Mouse (Mus musculus): ENCODE results near the gene Calml4. TPM values are rescaled to one million over a fixed set of nuclear protein-coding genes. Genes with fewer than 3 reads are reported as not detected.

The Calml4 gene
- total and polyA plus RNA-seq, 3 experiments = 0.11 to 0.15 TPM; not detected in 1

DNA sequence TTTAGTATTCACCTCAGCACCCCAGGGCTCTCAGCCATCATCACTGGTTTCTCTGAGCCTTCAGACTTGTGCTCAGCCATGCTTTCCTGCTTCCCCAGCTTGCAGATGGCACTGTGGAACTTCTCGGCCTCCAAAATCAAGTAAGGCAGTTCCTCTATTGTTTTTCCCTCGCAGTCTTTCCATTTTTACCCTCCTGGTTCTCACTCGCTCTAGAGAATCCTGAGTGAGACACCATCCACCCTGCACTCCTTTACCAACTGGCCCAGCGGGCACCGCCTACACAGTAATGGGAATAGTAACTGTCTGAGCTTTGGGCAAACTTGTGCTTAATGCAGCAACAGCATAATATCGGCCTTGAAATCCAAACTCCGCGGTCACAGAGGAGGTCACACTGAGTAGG lies 47.2 kb downstream of the Calml4 start:
- ATAC-seq (ENCODE audit: extremely low read depth, insufficient number of reproducible peaks, low FRiP score, poor library complexity, severe bottlenecking) (no peak), DNase-seq (ENCODE audit: low spot score) (no peak)
- TF ChIP-seq GATA2 (IDR thresholded peaks at IDR 0.05; ENCODE audit: borderline replicate concordance, low read depth, low read length) = no peak
- TF ChIP-seq POLR2AphosphoS5 (IDR thresholded peaks at IDR 0.05; ENCODE audit: insufficient replicate concordance, low read depth, low read length) = no peak
- Histone ChIP-seq H3K9me3 (replicated peaks) (no peaks in the 10 kb centered on the region), H3K36me3 (replicated peaks) (peaks cover 65% of the 10 kb centered on the region), H3K4me3 (ENCODE audit: low read depth, low read length) (no peak overlapping the region), H3K27me3 (ENCODE audit: insufficient read depth, low read length) (no peaks in the 10 kb centered on the region), H3K4me1 (ENCODE audit: insufficient read depth, low read depth, low read length) (no peaks in the 10 kb centered on the region; the same call in 1 of the 2 replicates)

- H3K27me3 ChIP-seq (ENCODE audit: insufficient read depth, low read length) = no peaks in the 10 kb centered on the region
- no peaks in the 10 kb centered on the region for H3K4me1 ChIP-seq (ENCODE audit: insufficient read depth, low read depth, low read length)
- H3K4me3 ChIP-seq (ENCODE audit: low read depth, low read length) = no peak overlapping the region
- no peak for DNase-seq (ENCODE audit: low spot score)
- peaks cover 74% of the 10 kb centered on the region for H3K36me3 ChIP-seq (replicated peaks)
- no peak for ATAC-seq (ENCODE audit: extremely low read depth, insufficient number of reproducible peaks, low FRiP score, poor library complexity, severe bottlenecking)
- no peak for TF ChIP-seq CTCF (IDR thresholded peaks at IDR 0.05; ENCODE audit: low read depth, low read length)
- no peak for TF ChIP-seq GATA2 (IDR thresholded peaks at IDR 0.05; ENCODE audit: borderline replicate concordance, low read depth, low read length)
- TF ChIP-seq POLR2AphosphoS5 (IDR thresholded peaks at IDR 0.05; ENCODE audit: insufficient replicate concordance, low read depth, low read length) = no peak
- no peaks in the 10 kb centered on the region; the same call in 1 of the 2 replicates for H3K9me3 ChIP-seq (replicated peaks)
Measured at GRCm38 (mm10) chr9:62913390-62914069, 55.6 kb downstream of the Calml4 start.

- Histone ChIP-seq H3K4me1 (ENCODE audit: insufficient read depth, low read depth, low read length) (no peaks in the 10 kb centered on the region), H3K36me3 (replicated peaks) (peaks cover 68% of the 10 kb centered on the region), H3K27me3 (ENCODE audit: insufficient read depth, low read length) (no peaks in the 10 kb centered on the region), H3K9me3 (replicated peaks) (no peaks in the 10 kb centered on the region; the same call in 1 of the 2 replicates), H3K4me3 (ENCODE audit: low read depth, low read length) (no peak overlapping the region)
- no peak for TF ChIP-seq POLR2AphosphoS5 (IDR thresholded peaks at IDR 0.05; ENCODE audit: insufficient replicate concordance, low read depth, low read length)
- no peak for TF ChIP-seq GATA1 (IDR thresholded peaks at IDR 0.05; ENCODE audit: borderline replicate concordance, low read length)
- TF ChIP-seq GATA2 (IDR thresholded peaks at IDR 0.05; ENCODE audit: borderline replicate concordance, low read depth, low read length) = no peak
- no peak for TF ChIP-seq CTCF (IDR thresholded peaks at IDR 0.05; ENCODE audit: low read depth, low read length)
- TF ChIP-seq TAL1 (conservative IDR thresholded peaks at IDR 0.05; ENCODE audit: low read depth, low read length) = no peak
- DNase-seq (ENCODE audit: low spot score) = no peak
- no peak for ATAC-seq (ENCODE audit: extremely low read depth, insufficient number of reproducible peaks, low FRiP score, poor library complexity, severe bottlenecking)
Measured at GRCm38 (mm10) chr9:62917059-62917458, 59.2 kb downstream of the Calml4 start.

DNA sequence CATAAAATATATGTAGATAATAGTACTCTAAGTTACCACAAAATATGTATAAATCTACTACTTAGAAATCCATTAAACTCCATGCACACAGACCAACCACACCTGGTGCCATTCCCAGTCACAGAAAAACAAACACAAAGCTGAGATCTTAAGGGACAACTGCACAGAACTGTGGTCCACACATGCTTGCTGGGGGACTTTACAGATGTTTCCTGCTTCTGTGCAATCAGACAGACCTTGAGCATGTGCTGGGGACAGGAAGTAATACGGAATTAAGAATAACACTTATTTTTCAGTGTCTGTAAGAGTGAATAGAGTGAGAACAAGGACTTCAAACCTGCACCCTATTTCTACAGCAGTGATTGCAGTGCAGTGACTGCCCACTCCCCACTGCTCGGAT lies 63.0 kb downstream of the Calml4 start:
- DNase-seq (ENCODE audit: low spot score) (no peak), ATAC-seq (ENCODE audit: extremely low read depth, insufficient number of reproducible peaks, low FRiP score, poor library complexity, severe bottlenecking) (no peak)
- H3K4me3 ChIP-seq (ENCODE audit: low read depth, low read length) = no peak overlapping the region
- peaks cover 57% of the 10 kb centered on the region for H3K36me3 ChIP-seq (replicated peaks)
- peaks cover 5% of the 10 kb centered on the region for H3K4me1 ChIP-seq (ENCODE audit: insufficient read depth, low read depth, low read length)
- no peak for TF ChIP-seq POLR2AphosphoS5 (IDR thresholded peaks at IDR 0.05; ENCODE audit: insufficient replicate concordance, low read depth, low read length)
- no peak for TF ChIP-seq GATA1 (IDR thresholded peaks at IDR 0.05; ENCODE audit: borderline replicate concordance, low read length)
- no peak for TF ChIP-seq CTCF (IDR thresholded peaks at IDR 0.05; ENCODE audit: low read depth, low read length)
- no peak for TF ChIP-seq GATA2 (IDR thresholded peaks at IDR 0.05; ENCODE audit: borderline replicate concordance, low read depth, low read length)
- TF ChIP-seq TAL1 (conservative IDR thresholded peaks at IDR 0.05; ENCODE audit: low read depth, low read length) = no peak
- no peaks in the 10 kb centered on the region; the same call in 1 of the 2 replicates for H3K9me3 ChIP-seq (replicated peaks)
- H3K27me3 ChIP-seq (ENCODE audit: insufficient read depth, low read length) = no peaks in the 10 kb centered on the region

DNA sequence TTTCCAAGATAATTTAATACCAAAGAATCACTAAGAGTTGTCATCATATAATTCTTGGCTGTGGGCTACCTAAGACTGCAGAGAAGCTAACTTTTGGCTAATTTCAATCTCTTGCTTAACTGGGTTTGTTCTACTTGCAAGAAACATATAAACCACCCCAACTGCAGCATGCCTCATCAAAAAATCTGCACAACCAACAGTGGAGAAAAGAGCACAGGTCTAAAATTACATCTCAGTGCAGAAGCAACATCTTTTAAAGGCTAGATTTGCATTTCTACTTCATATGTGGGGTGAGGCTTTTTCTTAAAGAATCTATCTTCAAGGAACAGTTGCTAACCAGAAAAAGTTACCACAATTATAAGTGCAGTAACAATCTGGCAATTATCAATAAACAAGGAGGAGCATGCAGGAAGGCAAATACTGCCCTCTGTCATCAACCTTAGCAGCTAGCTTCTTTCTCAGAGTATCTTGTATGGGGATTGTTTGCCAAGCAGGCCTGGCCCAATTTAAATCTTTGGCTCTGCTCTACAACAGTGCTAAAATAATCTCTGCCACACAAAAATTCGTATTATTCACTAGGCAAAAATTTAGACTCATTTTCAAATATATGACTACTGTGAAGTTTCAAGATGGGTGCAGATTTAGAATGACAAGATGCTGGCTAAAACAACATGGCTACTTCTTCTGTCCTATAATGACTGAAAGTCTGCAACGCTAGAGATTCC lies 67.2 kb downstream of the Calml4 start:
- peaks cover 58% of the 10 kb centered on the region for H3K36me3 ChIP-seq (replicated peaks)
- no peak for ATAC-seq (ENCODE audit: extremely low read depth, insufficient number of reproducible peaks, low FRiP score, poor library complexity, severe bottlenecking)
- DNase-seq (ENCODE audit: low spot score) = no peak

More for the DNA sequence above, 67.2 kb downstream of the Calml4 start:
- no peaks in the 10 kb centered on the region for H3K27me3 ChIP-seq (ENCODE audit: insufficient read depth, low read length)
- TF ChIP-seq TAL1 (conservative IDR thresholded peaks at IDR 0.05; ENCODE audit: low read depth, low read length) (no peak), GATA1 (IDR thresholded peaks at IDR 0.05; ENCODE audit: borderline replicate concordance, low read length) (no peak), CTCF (IDR thresholded peaks at IDR 0.05; ENCODE audit: low read depth, low read length) (no peak), GATA2 (IDR thresholded peaks at IDR 0.05; ENCODE audit: borderline replicate concordance, low read depth, low read length) (no peak), POLR2AphosphoS5 (IDR thresholded peaks at IDR 0.05; ENCODE audit: insufficient replicate concordance, low read depth, low read length) (no peak)
- H3K9me3 ChIP-seq (replicated peaks) = no peaks in the 10 kb centered on the region
- peaks cover 7% of the 10 kb centered on the region for H3K4me1 ChIP-seq (ENCODE audit: insufficient read depth, low read depth, low read length)
- no peak overlapping the region for H3K4me3 ChIP-seq (ENCODE audit: low read depth, low read length)

Other genes starting within 250 kb of the Calml4 start
- not detected in 2 replicates for gene Itga11, start 180.3 kb upstream of the Calml4 start, total RNA-seq (2014; fragmentation: Nextera tagmentation)
- not detected in 2 replicates for gene Itga11, start 180.3 kb upstream of the Calml4 start, total RNA-seq (2017)
- not detected in 2 replicates for gene Itga11, start 180.3 kb upstream of the Calml4 start, polyA plus RNA-seq (2012)
- 94.4 and 102 TPM in 2 replicates for gene Fem1b, start 46.1 kb upstream of the Calml4 start, total RNA-seq (2014; fragmentation: Nextera tagmentation)
- gene Fem1b, start 46.1 kb upstream of the Calml4 start, total RNA-seq (2017) = 100 and 112 TPM in 2 replicates
- 16.3 and 17.3 TPM in 2 replicates for gene Fem1b, start 46.1 kb upstream of the Calml4 start, polyA plus RNA-seq (2012)
- gene Cln6, start 19.3 kb upstream of the Calml4 start, total RNA-seq (2014; fragmentation: Nextera tagmentation) = 69.9 and 72.8 TPM in 2 replicates
- gene Cln6, start 19.3 kb upstream of the Calml4 start, total RNA-seq (2017) = 32.5 and 34.9 TPM in 2 replicates
- gene Cln6, start 19.3 kb upstream of the Calml4 start, polyA plus RNA-seq (2012) = 31.7 and 37.0 TPM in 2 replicates
- 125 and 136 TPM in 2 replicates for gene Pias1, start 129.8 kb downstream of the Calml4 start, total RNA-seq (2014; fragmentation: Nextera tagmentation)
- gene Pias1, start 129.8 kb downstream of the Calml4 start, total RNA-seq (2017) = 45.8 and 51.6 TPM in 2 replicates
- gene Pias1, start 129.8 kb downstream of the Calml4 start, polyA plus RNA-seq (2012) = 1.2 and 1.5 TPM in 2 replicates